Mouse (Mus musculus): ENCODE data around the gene Sorcs2. TPM values are rescaled to one million over a fixed set of nuclear protein-coding genes. Genes with fewer than 3 reads are reported as not detected.

Sorcs2 gene
- total RNA-seq, 2 experiments from 2014 or later, result 58.4 to 58.7 TPM

- intact Hi-C loops (cut with DNase I), result no loop called here
- no peak for DNase-seq (ENCODE audit: extremely low spot score in 1 of 2, low spot score in 2 of 2)
Measured at GRCm38 (mm10) chr5:36118061-36118460, 279.9 kb downstream of the Sorcs2 start.

- intact Hi-C loops (cut with DNase I), result no loop called here
- no peak for DNase-seq (ENCODE audit: extremely low spot score in 1 of 2, low spot score in 2 of 2)
Measured at GRCm38 (mm10) chr5:36115519-36115918, 282.4 kb downstream of the Sorcs2 start.

- intact Hi-C loops (cut with DNase I), result no loop called here
- no peak for DNase-seq (ENCODE audit: extremely low spot score in 1 of 2, low spot score in 2 of 2)
Measured at GRCm38 (mm10) chr5:36113696-36114095, 284.2 kb downstream of the Sorcs2 start.

GRCm38 (mm10) chr5:36112696-36113095 lies 285.2 kb downstream of the Sorcs2 start:
- no peak for DNase-seq (ENCODE audit: extremely low spot score in 1 of 2, low spot score in 2 of 2)
- intact Hi-C loops (cut with DNase I), result no loop called here

GRCm38 (mm10) chr5:36111516-36111915 lies 286.4 kb downstream of the Sorcs2 start:
- intact Hi-C loops (cut with DNase I), result no loop called here
- DNase-seq (ENCODE audit: extremely low spot score in 1 of 2, low spot score in 2 of 2), result no peak

GRCm38 (mm10) chr5:36108339-36108887 lies 289.5 kb downstream of the Sorcs2 start:
- intact Hi-C loops (cut with DNase I), result no loop called here
- DNase-seq (ENCODE audit: extremely low spot score in 1 of 2, low spot score in 2 of 2), result no peak

- intact Hi-C loops (cut with DNase I), result no loop called here
- DNase-seq (ENCODE audit: extremely low spot score in 1 of 2, low spot score in 2 of 2), result no peak
Measured at GRCm38 (mm10) chr5:36103483-36103882, 294.5 kb downstream of the Sorcs2 start.

- DNase-seq (ENCODE audit: extremely low spot score in 1 of 2, low spot score in 2 of 2), result no peak
- intact Hi-C loops (cut with DNase I), result no loop called here
Measured at GRCm38 (mm10) chr5:36101129-36101528, 296.8 kb downstream of the Sorcs2 start.

- no peak for DNase-seq (ENCODE audit: extremely low spot score in 1 of 2, low spot score in 2 of 2)
- intact Hi-C loops (cut with DNase I), result no loop called here
Measured at GRCm38 (mm10) chr5:36100488-36100887, 297.5 kb downstream of the Sorcs2 start.

GRCm38 (mm10) chr5:36099662-36100061 lies 298.3 kb downstream of the Sorcs2 start:
- intact Hi-C loops (cut with DNase I), result no loop called here
- DNase-seq (ENCODE audit: extremely low spot score in 1 of 2, low spot score in 2 of 2), result peak in 1 of 2 experiments; percentile 55

- intact Hi-C loops (cut with DNase I), result no loop called here
Measured at GRCm38 (mm10) chr5:36096046-36096445, 301.9 kb downstream of the Sorcs2 start.

GRCm38 (mm10) chr5:36090036-36090435 lies 307.9 kb downstream of the Sorcs2 start:
- no peak for DNase-seq (ENCODE audit: extremely low spot score in 1 of 2, low spot score in 2 of 2)
- intact Hi-C loops (cut with DNase I), result no loop called here

More at GRCm38 (mm10) chr5:36096046-36096445, 301.9 kb downstream of the Sorcs2 start:
- DNase-seq (ENCODE audit: extremely low spot score in 1 of 2, low spot score in 2 of 2), result no peak

- intact Hi-C loops (cut with DNase I), result no loop called here
- DNase-seq (ENCODE audit: extremely low spot score in 1 of 2, low spot score in 2 of 2), result no peak
Measured at GRCm38 (mm10) chr5:36089243-36089642, 308.7 kb downstream of the Sorcs2 start.

GRCm38 (mm10) chr5:36086931-36087330 lies 311.0 kb downstream of the Sorcs2 start:
- intact Hi-C loops (cut with DNase I), result no loop called here
- DNase-seq (ENCODE audit: extremely low spot score in 1 of 2, low spot score in 2 of 2), result no peak

- intact Hi-C loops (cut with DNase I), result no loop called here
- peak; percentile 54 to 61 for DNase-seq (ENCODE audit: extremely low spot score in 1 of 2, low spot score in 2 of 2)
Measured at GRCm38 (mm10) chr5:36085621-36086020, 312.3 kb downstream of the Sorcs2 start.

GRCm38 (mm10) chr5:36083869-36084565 lies 313.9 kb downstream of the Sorcs2 start:
- no peak for DNase-seq (ENCODE audit: extremely low spot score in 1 of 2, low spot score in 2 of 2)

GRCm38 (mm10) chr5:36081021-36081420 lies 316.9 kb downstream of the Sorcs2 start:
- DNase-seq (ENCODE audit: extremely low spot score in 1 of 2, low spot score in 2 of 2), result no peak
- intact Hi-C loops (cut with DNase I), result no loop called here

More at GRCm38 (mm10) chr5:36083869-36084565, 313.9 kb downstream of the Sorcs2 start:
- intact Hi-C loops (cut with DNase I), result no loop called here

- no peak for DNase-seq (ENCODE audit: extremely low spot score in 1 of 2, low spot score in 2 of 2)
- intact Hi-C loops (cut with DNase I), result no loop called here
Measured at GRCm38 (mm10) chr5:36075172-36076074, 322.5 kb downstream of the Sorcs2 start.

GRCm38 (mm10) chr5:36069503-36070360 lies 328.2 kb downstream of the Sorcs2 start:
- DNase-seq (ENCODE audit: extremely low spot score in 1 of 2, low spot score in 2 of 2), result no peak
- intact Hi-C loops (cut with DNase I), result no loop called here

Data from left cerebral cortex, postnatal 10 days (tissue).